Mouse (Mus musculus): ENCODE measurements around the gene Tcp1. TPM values are rescaled to one million over a fixed set of nuclear protein-coding genes. Genes with fewer than 3 reads are reported as not detected.
"Not testable (repeated sequence)": the region's sequence is repeated elsewhere in the genome, so short reads cannot be mapped to it uniquely, and the experiment has no call there.

Gene Tcp1
- polyA plus RNA-seq, 1 experiment = 370 TPM

DNA sequence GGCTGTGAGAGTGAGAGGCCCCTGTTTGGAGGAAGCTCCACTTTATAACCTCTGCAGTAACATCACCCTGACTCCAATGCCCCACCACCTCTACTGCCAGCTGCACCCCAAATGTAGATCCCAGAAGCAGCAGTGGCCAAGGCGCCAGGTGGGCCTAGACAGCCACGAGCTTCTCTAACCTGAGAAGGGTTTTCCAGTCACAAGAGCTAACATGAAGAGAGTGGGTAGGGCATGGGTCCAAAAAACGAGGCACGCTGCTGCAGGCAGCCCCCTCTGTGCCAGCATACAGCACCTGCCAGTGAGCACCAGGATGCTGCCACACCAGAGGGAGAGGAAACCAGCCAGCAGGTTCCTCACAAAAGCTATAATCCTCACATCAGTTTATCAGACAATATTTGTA, 24.4 kb upstream of the Tcp1 start:
- no peak overlapping the region for H3K4me3 ChIP-seq (ENCODE audit: insufficient read depth, low read length)
- TF ChIP-seq CTCF (IDR thresholded peaks at IDR 0.05; ENCODE audit: borderline replicate concordance, insufficient read depth, low read length) (no peak), POLR2A (IDR thresholded peaks at IDR 0.05; ENCODE audit: low read depth, low read length) (no peak)
- no peak overlapping the region for H3K27ac ChIP-seq (ENCODE audit: insufficient read depth, low read length)
- no peaks in the 10 kb centered on the region for H3K4me1 ChIP-seq (ENCODE audit: control insufficient read depth, insufficient read depth, low read length)

DNA sequence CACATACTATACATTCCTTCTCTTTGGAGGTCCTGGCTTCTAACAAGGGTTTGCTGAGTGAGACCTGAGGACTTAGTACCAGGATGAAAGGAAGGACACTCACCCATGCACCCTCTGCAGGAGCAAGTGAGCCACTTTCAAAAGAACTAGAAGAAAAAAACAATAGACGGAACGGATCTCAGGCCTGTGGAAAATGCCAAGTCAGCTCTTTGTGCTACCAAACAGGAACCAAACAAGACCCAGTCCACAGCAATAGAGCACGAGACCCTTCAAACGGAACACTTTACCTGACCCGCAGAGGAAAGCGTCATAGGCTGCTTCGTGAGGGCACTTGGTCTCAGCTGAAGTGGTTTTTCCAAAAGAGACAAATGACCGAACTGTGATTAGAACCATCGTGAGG, 23.5 kb upstream of the Tcp1 start:
- no peaks in the 10 kb centered on the region for H3K4me1 ChIP-seq (ENCODE audit: control insufficient read depth, insufficient read depth, low read length)
- no peak overlapping the region for H3K27ac ChIP-seq (ENCODE audit: insufficient read depth, low read length)
- H3K4me3 ChIP-seq (ENCODE audit: insufficient read depth, low read length) = no peak overlapping the region
- no peak for TF ChIP-seq POLR2A (IDR thresholded peaks at IDR 0.05; ENCODE audit: low read depth, low read length)
- no peak for TF ChIP-seq CTCF (IDR thresholded peaks at IDR 0.05; ENCODE audit: borderline replicate concordance, insufficient read depth, low read length)

GRCm38 (mm10) chr17:12897674-12898073, 17.8 kb upstream of the Tcp1 start:
- TF ChIP-seq CTCF (IDR thresholded peaks at IDR 0.05; ENCODE audit: borderline replicate concordance, insufficient read depth, low read length) (no peak), POLR2A (IDR thresholded peaks at IDR 0.05; ENCODE audit: low read depth, low read length) (no peak)

GRCm38 (mm10) chr17:12898607-12899006, 16.9 kb upstream of the Tcp1 start:
- not testable (repeated sequence) for H3K4me3 ChIP-seq (ENCODE audit: insufficient read depth, low read length); H3K27ac ChIP-seq (ENCODE audit: insufficient read depth, low read length); H3K4me1 ChIP-seq (ENCODE audit: control insufficient read depth, insufficient read depth, low read length)

More at GRCm38 (mm10) chr17:12897674-12898073, 17.8 kb upstream of the Tcp1 start:
- Histone ChIP-seq H3K4me1 (ENCODE audit: control insufficient read depth, insufficient read depth, low read length) (no peaks in the 10 kb centered on the region), H3K4me3 (ENCODE audit: insufficient read depth, low read length) (no peak overlapping the region), H3K27ac (ENCODE audit: insufficient read depth, low read length) (no peak overlapping the region)

- no peaks in the 10 kb centered on the region for H3K4me1 ChIP-seq (ENCODE audit: control insufficient read depth, insufficient read depth, low read length)
- no peak overlapping the region for H3K27ac ChIP-seq (ENCODE audit: insufficient read depth, low read length)
- no peak overlapping the region for H3K4me3 ChIP-seq (ENCODE audit: insufficient read depth, low read length)
- TF ChIP-seq POLR2A (IDR thresholded peaks at IDR 0.05; ENCODE audit: low read depth, low read length) (no peak), CTCF (IDR thresholded peaks at IDR 0.05; ENCODE audit: borderline replicate concordance, insufficient read depth, low read length) (no peak)
Observed at GRCm38 (mm10) chr17:12902291-12902690, 13.2 kb upstream of the Tcp1 start.

- H3K27ac ChIP-seq (ENCODE audit: insufficient read depth, low read length) = no peak overlapping the region
- H3K4me1 ChIP-seq (ENCODE audit: control insufficient read depth, insufficient read depth, low read length) = no peaks in the 10 kb centered on the region
- TF ChIP-seq POLR2A (IDR thresholded peaks at IDR 0.05; ENCODE audit: low read depth, low read length) (no peak), CTCF (IDR thresholded peaks at IDR 0.05; ENCODE audit: borderline replicate concordance, insufficient read depth, low read length) (no peak)
- no peak overlapping the region for H3K4me3 ChIP-seq (ENCODE audit: insufficient read depth, low read length)
Observed at GRCm38 (mm10) chr17:12903372-12904333, 11.8 kb upstream of the Tcp1 start.

- TF ChIP-seq POLR2A (IDR thresholded peaks at IDR 0.05; ENCODE audit: low read depth, low read length) = no peak
- no peak for TF ChIP-seq CTCF (IDR thresholded peaks at IDR 0.05; ENCODE audit: borderline replicate concordance, insufficient read depth, low read length)
- no peak overlapping the region for H3K4me3 ChIP-seq (ENCODE audit: insufficient read depth, low read length)
- H3K4me1 ChIP-seq (ENCODE audit: control insufficient read depth, insufficient read depth, low read length) = no peaks in the 10 kb centered on the region
- no peak overlapping the region for H3K27ac ChIP-seq (ENCODE audit: insufficient read depth, low read length)
Observed at GRCm38 (mm10) chr17:12904349-12904748, 11.2 kb upstream of the Tcp1 start.

GRCm38 (mm10) chr17:12905810-12906209, 9.7 kb upstream of the Tcp1 start:
- no peak overlapping the region for H3K27ac ChIP-seq (ENCODE audit: insufficient read depth, low read length)
- H3K4me1 ChIP-seq (ENCODE audit: control insufficient read depth, insufficient read depth, low read length) = no peaks in the 10 kb centered on the region
- no peak for TF ChIP-seq CTCF (IDR thresholded peaks at IDR 0.05; ENCODE audit: borderline replicate concordance, insufficient read depth, low read length)
- TF ChIP-seq POLR2A (IDR thresholded peaks at IDR 0.05; ENCODE audit: low read depth, low read length) = no peak
- no peak overlapping the region for H3K4me3 ChIP-seq (ENCODE audit: insufficient read depth, low read length)

- no peak overlapping the region for H3K27ac ChIP-seq (ENCODE audit: insufficient read depth, low read length)
- H3K4me1 ChIP-seq (ENCODE audit: control insufficient read depth, insufficient read depth, low read length) = no peaks in the 10 kb centered on the region
- TF ChIP-seq CTCF (IDR thresholded peaks at IDR 0.05; ENCODE audit: borderline replicate concordance, insufficient read depth, low read length) = no peak
- TF ChIP-seq POLR2A (IDR thresholded peaks at IDR 0.05; ENCODE audit: low read depth, low read length) = no peak
- no peak overlapping the region for H3K4me3 ChIP-seq (ENCODE audit: insufficient read depth, low read length)
Observed at GRCm38 (mm10) chr17:12906436-12906835, 9.1 kb upstream of the Tcp1 start.

Data from embryonic fibroblast, embryonic 13.5 days (primary cell).